Mouse (Mus musculus) effector memory CD4-positive, alpha-beta T cell, adult 5 months (primary cell): ENCODE data around the gene Cenpc1. TPM values are rescaled to one million over a fixed set of nuclear protein-coding genes. Genes with fewer than 3 reads are reported as not detected.

ENCODE experiments used
- polyA plus RNA-seq: library from polyadenylated mRNA; unstranded; fragments of 100-300 nt; shearing (Covaris generic); gene quantifications from one replicate; pipeline ENCODE4 v1.2.1, GENCODE M21; 2017

Cenpc1 gene
- 18.6 TPM for polyA plus RNA-seq

DNA sequence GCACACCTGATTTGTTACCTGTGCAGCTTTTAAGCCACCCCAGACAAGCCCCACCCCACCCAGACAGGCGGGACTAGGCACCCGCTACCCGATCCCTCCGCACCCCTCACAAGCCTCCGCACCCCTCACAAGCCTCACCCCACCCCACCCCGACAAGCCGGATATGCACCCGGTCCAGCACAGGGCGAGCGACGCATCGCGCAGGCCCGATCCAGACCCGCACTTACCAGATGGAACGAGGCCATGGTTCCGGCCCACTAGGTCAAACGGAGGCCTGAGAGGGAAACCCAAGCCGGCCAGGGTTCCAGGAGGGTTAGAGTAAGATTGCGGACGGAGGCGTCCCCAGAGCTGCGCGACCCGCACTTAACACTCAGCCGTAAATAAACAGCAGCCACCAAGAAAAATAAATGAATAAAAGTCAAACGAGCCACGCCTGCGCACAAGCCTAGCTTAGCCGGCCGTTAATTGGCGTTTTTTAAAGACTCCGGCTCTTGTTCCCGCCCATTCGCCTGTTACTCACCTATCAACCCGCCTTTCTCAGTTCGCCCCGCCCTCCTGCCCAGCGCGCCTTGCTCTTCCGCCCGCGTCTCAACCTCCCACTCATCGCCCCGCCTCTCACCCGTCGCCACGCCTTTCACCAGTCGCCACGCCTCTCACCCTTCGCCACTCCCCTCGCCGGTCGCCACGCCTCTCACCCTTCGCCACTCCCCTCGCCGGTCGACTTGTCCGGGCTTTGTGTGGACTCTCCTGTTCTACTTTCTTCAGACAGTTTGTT is at the start of gene Cenpc1:
Gene Cenpc1, minus strand, starts transcription at position 483 of the 775 bp plus-strand sequence.

DNA sequence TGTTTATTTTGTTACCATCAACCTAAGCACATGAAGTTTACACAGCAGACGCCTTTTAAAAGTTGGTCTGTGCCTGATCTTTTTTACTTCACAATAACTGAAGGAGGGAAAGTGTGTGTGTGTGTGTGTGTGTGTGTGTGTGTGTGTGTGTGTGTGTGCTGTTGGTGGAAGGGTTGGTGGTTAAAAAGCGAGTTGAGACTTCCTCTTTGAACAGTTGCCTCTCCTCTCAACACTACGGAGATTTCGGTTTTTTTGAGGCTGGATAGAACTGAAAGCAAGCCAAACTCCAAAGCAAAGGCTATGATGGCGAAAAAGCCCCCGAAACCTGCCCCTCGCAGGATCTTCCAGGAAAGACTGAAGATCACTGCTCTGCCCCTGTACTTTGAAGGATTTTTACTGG is 6.2 kb upstream of the Cenpc1 start, which contains the start of gene Stap1:
Gene Stap1, plus strand, starts transcription at position 209 of the 400 bp plus-strand sequence.

Other genes with a start within 250 kb of the Cenpc1 start
- gene Stap1, start 6.2 kb upstream of the Cenpc1 start, polyA plus RNA-seq, result 72.9 TPM
- gene Uba6, start 107.2 kb upstream of the Cenpc1 start, polyA plus RNA-seq, result 26.4 TPM
- gene Gnrhr, start 132.3 kb upstream of the Cenpc1 start, polyA plus RNA-seq, result not detected
- gene Tmprss11c, start 223.7 kb upstream of the Cenpc1 start, polyA plus RNA-seq, result not detected